Mouse (Mus musculus): ENCODE results near the gene Fam117b.

DNA sequence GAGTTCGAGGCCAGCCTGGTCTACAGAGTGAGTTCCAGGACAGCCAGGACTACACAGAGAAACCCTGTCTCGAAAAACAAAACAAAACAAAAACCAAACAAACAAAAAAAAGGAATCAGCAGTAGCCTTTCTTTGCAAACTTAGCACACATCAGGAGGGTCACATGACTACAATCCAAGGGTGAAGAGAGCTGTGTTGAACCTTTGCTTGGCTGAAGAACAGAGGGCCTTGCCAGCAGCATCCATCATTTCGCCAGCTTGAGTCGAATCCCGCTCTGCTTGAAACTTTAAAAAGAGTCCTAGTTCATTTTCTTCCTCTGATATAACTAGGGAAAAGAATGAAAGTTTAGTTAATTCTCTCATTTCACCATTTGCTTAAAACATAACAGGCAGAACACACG is 102.7 kb downstream of the Fam117b start:
- TF ChIP-seq CTCF (IDR thresholded peaks at IDR 0.05; ENCODE audit: borderline replicate concordance, insufficient read depth, low read length) (no peak), POLR2A (IDR thresholded peaks at IDR 0.05; ENCODE audit: low read depth, low read length) (no peak)
